Mouse (Mus musculus): Measurements from ENCODE around the gene Suclg2. TPM values are rescaled to one million over a fixed set of nuclear protein-coding genes. Genes with fewer than 3 reads are reported as not detected.

The Suclg2 gene
- polyA plus RNA-seq, 1 experiment from 2014 or later: 77.3 TPM

DNA sequence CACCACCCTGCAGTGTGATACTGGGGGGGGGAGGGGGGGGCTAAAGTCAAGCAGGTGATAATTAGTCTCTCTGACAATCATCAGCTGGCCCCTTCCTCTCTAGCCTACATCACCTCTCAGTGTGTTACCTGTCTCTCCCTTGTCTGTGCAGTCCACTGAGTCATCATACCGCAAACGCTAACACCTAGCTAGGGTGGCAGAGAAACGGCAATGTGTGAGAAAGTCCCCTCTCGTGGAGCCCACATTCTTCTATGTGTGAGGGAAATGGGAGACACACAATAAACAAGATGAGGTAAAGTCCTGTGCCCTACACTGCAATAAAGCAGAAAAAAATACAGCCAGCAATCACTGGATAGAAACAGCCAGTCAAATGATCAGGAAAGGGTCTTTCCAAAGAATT lies 6.5 kb downstream of the Suclg2 start:
- no peak overlapping the region for H3K9ac ChIP-seq (ENCODE audit: low read depth, low read length)
- no peaks in the 10 kb centered on the region for H3K9me3 ChIP-seq (ENCODE audit: control insufficient read depth)
- H3K4me1 ChIP-seq (replicated peaks; ENCODE audit: control insufficient read depth, insufficient read depth, low read length): peaks cover 12% of the 10 kb centered on the region; the same call in 1 of the 2 replicates
- WGBS: 56% methylated on average over 4 of the region's 4 CpGs
- no peak for ATAC-seq
- no peaks in the 10 kb centered on the region for H3K27me3 ChIP-seq (replicated peaks; ENCODE audit: control insufficient read depth, insufficient read depth, low read length)
- no peak for TF ChIP-seq CTCF (IDR thresholded peaks at IDR 0.05; ENCODE audit: low read depth)
- no peak overlapping the region for H3K4me3 ChIP-seq (ENCODE audit: low read depth, low read length)
- H3K36me3 ChIP-seq (ENCODE audit: control insufficient read depth, insufficient read depth): no peaks in the 10 kb centered on the region
- no peak overlapping the region for H3K27ac ChIP-seq (ENCODE audit: low read depth, low read length)
- no peak overlapping the region for H3K4me2 ChIP-seq (replicated peaks; ENCODE audit: low read depth)

DNA sequence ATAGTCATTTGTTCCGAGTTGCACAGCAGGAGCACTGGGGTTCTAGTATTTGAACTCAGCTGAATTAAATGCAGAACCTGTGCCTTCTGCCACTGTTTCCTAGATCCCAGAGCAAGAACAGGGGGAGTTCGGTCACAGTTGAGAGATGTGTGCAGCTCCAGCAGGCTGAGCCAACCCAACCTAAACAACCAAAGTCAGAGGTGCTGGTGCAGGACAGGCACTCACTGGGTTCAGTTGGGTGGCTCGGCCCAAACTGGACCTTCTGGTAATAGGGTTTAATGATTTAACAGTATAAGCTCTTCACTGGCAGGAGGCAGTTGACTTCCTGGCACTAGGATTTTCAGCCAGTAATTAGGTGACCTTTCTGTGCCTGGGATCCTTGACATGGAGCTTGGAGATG lies 6.9 kb downstream of the Suclg2 start:
- 69% methylated on average over 3 of the region's 3 CpGs for WGBS
- no peaks in the 10 kb centered on the region for H3K9me3 ChIP-seq (ENCODE audit: control insufficient read depth)
- H3K9ac ChIP-seq (ENCODE audit: low read depth, low read length): no peak overlapping the region
- no peak overlapping the region for H3K4me3 ChIP-seq (ENCODE audit: low read depth, low read length)
- ATAC-seq: no peak
- H3K27me3 ChIP-seq (replicated peaks; ENCODE audit: control insufficient read depth, insufficient read depth, low read length): no peaks in the 10 kb centered on the region
- H3K4me2 ChIP-seq (replicated peaks; ENCODE audit: low read depth): no peak overlapping the region
- TF ChIP-seq CTCF (IDR thresholded peaks at IDR 0.05; ENCODE audit: low read depth): no peak
- H3K36me3 ChIP-seq (ENCODE audit: control insufficient read depth, insufficient read depth): no peaks in the 10 kb centered on the region
- peaks cover 12% of the 10 kb centered on the region; the same call in 1 of the 2 replicates for H3K4me1 ChIP-seq (replicated peaks; ENCODE audit: control insufficient read depth, insufficient read depth, low read length)
- no peak overlapping the region for H3K27ac ChIP-seq (ENCODE audit: low read depth, low read length)

DNA sequence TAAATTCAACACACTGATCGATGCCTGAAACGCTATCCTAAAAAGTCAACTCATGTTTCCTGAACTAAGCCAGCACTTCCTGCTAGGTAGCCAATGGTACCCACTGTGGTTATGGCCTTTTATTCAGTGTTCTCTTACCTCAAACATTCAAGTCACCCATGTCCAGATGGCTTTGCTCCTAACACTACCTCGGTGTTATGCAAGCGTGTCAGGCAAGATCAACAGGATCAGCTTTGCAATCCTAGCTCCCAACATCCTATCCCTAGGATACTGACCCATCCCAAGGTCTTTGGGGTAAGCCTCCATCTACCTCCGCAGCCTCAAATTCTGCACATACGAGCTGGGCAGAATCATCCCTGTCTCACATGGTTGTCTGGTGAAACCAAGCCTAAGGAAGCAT lies 7.7 kb downstream of the Suclg2 start:
- no peak overlapping the region for H3K4me2 ChIP-seq (replicated peaks; ENCODE audit: low read depth)
- H3K4me1 ChIP-seq (replicated peaks; ENCODE audit: control insufficient read depth, insufficient read depth, low read length): peaks cover 12% of the 10 kb centered on the region; the same call in 1 of the 2 replicates
- H3K27ac ChIP-seq (ENCODE audit: low read depth, low read length): no peak overlapping the region
- no peaks in the 10 kb centered on the region for H3K36me3 ChIP-seq (ENCODE audit: control insufficient read depth, insufficient read depth)
- WGBS: 85% methylated on average over 6 of the region's 6 CpGs
- H3K9me3 ChIP-seq (ENCODE audit: control insufficient read depth): no peaks in the 10 kb centered on the region
- no peak for TF ChIP-seq CTCF (IDR thresholded peaks at IDR 0.05; ENCODE audit: low read depth)
- H3K27me3 ChIP-seq (replicated peaks; ENCODE audit: control insufficient read depth, insufficient read depth, low read length): no peaks in the 10 kb centered on the region
- H3K4me3 ChIP-seq (ENCODE audit: low read depth, low read length): no peak overlapping the region
- ATAC-seq: no peak
- no peak overlapping the region for H3K9ac ChIP-seq (ENCODE audit: low read depth, low read length)

DNA sequence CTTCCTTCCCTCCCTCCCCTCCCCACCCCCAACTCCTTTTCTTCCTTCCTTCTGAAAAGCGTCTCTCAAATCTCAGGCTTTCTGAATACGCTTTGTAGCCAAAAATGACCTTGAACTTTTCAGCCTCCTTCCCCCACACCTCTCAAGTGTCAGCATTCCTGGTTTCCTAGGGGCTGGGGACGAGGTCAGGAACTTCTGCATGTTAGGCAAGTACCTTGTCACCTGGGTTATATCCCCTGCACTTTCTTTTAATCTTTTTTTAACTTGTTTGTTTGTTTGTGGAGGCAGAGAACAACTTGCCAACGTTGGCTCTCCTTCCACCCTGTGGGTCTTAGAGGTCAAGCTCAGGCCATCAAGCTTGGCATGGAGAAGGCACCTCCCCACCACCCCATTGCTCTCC lies 9.1 kb downstream of the Suclg2 start:
- Histone ChIP-seq H3K27ac (ENCODE audit: low read depth, low read length) (peak overlapping the region; percentile 80), H3K4me1 (replicated peaks; ENCODE audit: control insufficient read depth, insufficient read depth, low read length) (peaks cover 12% of the 10 kb centered on the region; the same call in 1 of the 2 replicates), H3K9me3 (ENCODE audit: control insufficient read depth) (no peaks in the 10 kb centered on the region), H3K9ac (ENCODE audit: low read depth, low read length) (no peak overlapping the region), H3K27me3 (replicated peaks; ENCODE audit: control insufficient read depth, insufficient read depth, low read length) (no peaks in the 10 kb centered on the region), H3K36me3 (ENCODE audit: control insufficient read depth, insufficient read depth) (no peaks in the 10 kb centered on the region), H3K4me2 (replicated peaks; ENCODE audit: low read depth) (peak overlapping the region; percentile 44), H3K4me3 (ENCODE audit: low read depth, low read length) (no peak overlapping the region)
- ATAC-seq: no peak; the same call in 1 of the 2 replicates
- TF ChIP-seq CTCF (IDR thresholded peaks at IDR 0.05; ENCODE audit: low read depth): no peak
- WGBS: 25% methylated on average over 4 of the region's 4 CpGs

DNA sequence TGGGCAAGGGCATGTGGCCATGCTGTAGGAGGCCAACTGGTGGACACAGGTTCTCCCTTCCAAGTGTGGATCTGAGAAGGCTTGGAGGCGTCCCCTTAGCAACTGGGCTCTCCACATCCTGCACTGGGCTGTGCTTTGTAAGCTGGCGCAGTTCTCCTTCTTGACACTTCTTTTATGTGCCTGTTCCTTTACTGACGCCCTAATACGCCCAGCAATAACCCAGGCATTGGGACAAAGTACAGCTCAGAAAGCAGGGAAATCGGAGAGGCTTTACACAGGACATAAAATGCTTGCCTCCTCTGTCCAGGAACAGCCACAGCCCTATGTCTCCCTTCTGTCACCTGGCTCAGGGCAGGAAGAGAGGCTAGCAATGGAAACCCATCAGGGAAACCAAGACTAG lies 9.5 kb downstream of the Suclg2 start:
- ATAC-seq: peak; percentile 90
- no peak overlapping the region for H3K4me3 ChIP-seq (ENCODE audit: low read depth, low read length)
- peak overlapping the region; percentile 80 for H3K27ac ChIP-seq (ENCODE audit: low read depth, low read length)
- WGBS: 42% methylated on average over 5 of the region's 5 CpGs
- H3K36me3 ChIP-seq (ENCODE audit: control insufficient read depth, insufficient read depth): no peaks in the 10 kb centered on the region
- H3K9me3 ChIP-seq (ENCODE audit: control insufficient read depth): no peaks in the 10 kb centered on the region
- no peak for TF ChIP-seq CTCF (IDR thresholded peaks at IDR 0.05; ENCODE audit: low read depth)
- peaks cover 10% of the 10 kb centered on the region; the same call in 1 of the 2 replicates for H3K4me1 ChIP-seq (replicated peaks; ENCODE audit: control insufficient read depth, insufficient read depth, low read length)
- H3K27me3 ChIP-seq (replicated peaks; ENCODE audit: control insufficient read depth, insufficient read depth, low read length): no peaks in the 10 kb centered on the region
- no peak overlapping the region for H3K9ac ChIP-seq (ENCODE audit: low read depth, low read length)
- peak overlapping the region; percentile 44 for H3K4me2 ChIP-seq (replicated peaks; ENCODE audit: low read depth)

DNA sequence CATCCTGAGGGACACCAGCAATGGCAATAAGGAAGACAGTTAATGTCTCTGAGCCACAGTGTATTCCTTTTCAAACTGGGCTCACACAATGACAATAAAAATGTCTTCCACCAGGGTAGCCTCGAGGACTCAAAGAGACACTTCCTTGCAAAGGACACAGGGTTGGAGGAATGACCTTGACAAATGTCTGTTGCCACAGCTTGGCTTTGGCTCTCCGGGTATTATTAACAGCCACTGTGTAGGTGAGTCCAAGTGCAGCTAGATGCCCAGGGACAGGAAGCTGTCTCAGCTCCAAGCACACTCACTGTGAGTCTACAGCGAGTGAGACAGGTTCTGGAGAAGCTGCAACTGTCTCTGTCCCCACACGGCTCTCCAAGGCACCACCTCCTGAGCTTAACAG lies 14.0 kb downstream of the Suclg2 start:
- 56% methylated on average over 4 of the region's 4 CpGs for WGBS
- no peaks in the 10 kb centered on the region for H3K36me3 ChIP-seq (ENCODE audit: control insufficient read depth, insufficient read depth)
- no peak overlapping the region for H3K9ac ChIP-seq (ENCODE audit: low read depth, low read length)
- H3K9me3 ChIP-seq (ENCODE audit: control insufficient read depth): no peaks in the 10 kb centered on the region
- H3K27me3 ChIP-seq (replicated peaks; ENCODE audit: control insufficient read depth, insufficient read depth, low read length): no peaks in the 10 kb centered on the region
- no peak for TF ChIP-seq CTCF (IDR thresholded peaks at IDR 0.05; ENCODE audit: low read depth)
- no peak overlapping the region for H3K4me3 ChIP-seq (ENCODE audit: low read depth, low read length)
- no peak for ATAC-seq
- no peak overlapping the region for H3K27ac ChIP-seq (ENCODE audit: low read depth, low read length)
- H3K4me2 ChIP-seq (replicated peaks; ENCODE audit: low read depth): no peak overlapping the region
- H3K4me1 ChIP-seq (replicated peaks; ENCODE audit: control insufficient read depth, insufficient read depth, low read length): 0 out of 2 replicates have a peak, but pooled peaks cover 4% of the 10 kb centered on the region

DNA sequence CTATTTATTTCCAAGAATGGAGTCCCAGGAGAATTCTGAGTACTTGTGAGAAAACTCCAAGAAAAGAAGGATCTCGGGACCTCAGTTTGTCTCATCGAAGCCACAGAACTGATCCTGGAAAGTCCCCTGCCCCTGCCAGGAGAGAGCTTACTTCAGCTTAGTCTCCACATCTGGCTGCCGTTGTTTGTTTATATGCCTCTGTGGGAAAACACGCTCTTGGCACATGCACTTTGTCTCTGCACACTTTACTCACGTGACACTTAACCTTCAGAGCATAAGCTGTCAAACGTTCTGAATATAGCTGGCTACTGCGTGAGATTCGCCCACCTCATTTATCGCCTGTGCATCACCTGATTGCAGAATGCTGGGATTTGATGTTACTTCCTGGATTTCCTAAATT lies 16.4 kb downstream of the Suclg2 start:
- no peak for TF ChIP-seq CTCF (IDR thresholded peaks at IDR 0.05; ENCODE audit: low read depth)
- 51% methylated on average over 9 of the region's 9 CpGs for WGBS
- Histone ChIP-seq H3K9me3 (ENCODE audit: control insufficient read depth) (no peaks in the 10 kb centered on the region), H3K4me3 (ENCODE audit: low read depth, low read length) (no peak overlapping the region), H3K4me1 (replicated peaks; ENCODE audit: control insufficient read depth, insufficient read depth, low read length) (no peaks in the 10 kb centered on the region), H3K9ac (ENCODE audit: low read depth, low read length) (no peak overlapping the region), H3K27me3 (replicated peaks; ENCODE audit: control insufficient read depth, insufficient read depth, low read length) (no peaks in the 10 kb centered on the region), H3K27ac (ENCODE audit: low read depth, low read length) (no peak overlapping the region), H3K36me3 (ENCODE audit: control insufficient read depth, insufficient read depth) (no peaks in the 10 kb centered on the region), H3K4me2 (replicated peaks; ENCODE audit: low read depth) (no peak overlapping the region)
- no peak for ATAC-seq
